Mouse (Mus musculus) liver, embryonic 14.5 days (tissue): ENCODE data around the gene Shprh.

Experiments used
- CTCF ChIP-seq: IDR thresholded peaks from 2 replicates; pipeline ENCODE4 v1.5.1; 2016; ENCODE audit warnings: antibody characterized with exemption, low read depth, control low read depth
- EP300 ChIP-seq: IDR thresholded peaks from 2 replicates; pipeline ENCODE4 v1.6.1; 2016; ENCODE audit warnings: antibody characterized with exemption, low read depth

DNA sequence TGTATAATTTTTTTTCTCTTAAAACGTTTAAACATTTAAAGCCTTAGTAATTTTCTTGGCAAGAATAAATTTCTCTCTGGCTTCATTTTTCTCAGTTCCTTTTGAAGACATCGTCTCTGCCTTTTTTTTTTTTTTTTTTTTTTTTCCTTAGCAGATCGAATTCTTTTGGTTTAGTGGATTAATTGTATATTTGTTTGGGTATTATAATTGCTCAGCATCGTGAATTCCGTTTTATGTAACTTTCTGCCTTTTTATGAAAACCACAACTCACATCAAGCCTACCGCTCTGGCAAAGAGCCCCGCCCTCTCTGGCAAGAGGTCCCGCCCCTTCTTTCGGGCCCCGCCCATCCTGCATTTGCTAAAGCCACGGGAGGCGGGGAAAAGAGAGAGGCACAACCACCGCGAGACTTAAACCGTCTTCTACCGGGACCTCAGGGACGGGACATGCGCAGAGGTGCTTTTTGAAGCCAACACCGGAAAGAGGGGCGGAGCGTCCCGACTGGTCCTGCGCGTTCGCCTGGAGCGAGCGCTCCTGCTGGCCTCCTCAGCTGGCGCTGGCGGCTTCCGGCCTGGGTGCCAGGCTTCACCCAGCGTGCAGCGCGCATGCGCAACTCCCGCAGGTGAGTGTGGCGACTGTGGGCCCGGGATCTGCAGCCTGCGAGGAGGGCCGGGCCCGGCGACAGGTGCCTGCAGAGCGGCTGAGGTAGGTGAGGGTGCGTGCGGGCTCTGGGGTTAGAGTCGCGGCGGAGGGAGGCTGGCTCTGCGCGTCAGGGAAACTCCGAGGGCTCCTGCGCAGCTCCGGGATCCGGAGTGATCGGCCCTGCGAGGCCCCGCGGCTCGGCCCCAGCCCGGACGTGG is at the start of gene Shprh:
- TF ChIP-seq CTCF = peak; percentile 65
- 0 out of 2 replicates have a peak, but pooled peaks have one; percentile 13 for TF ChIP-seq EP300
